Mouse (Mus musculus) forelimb bud, embryonic 11.5 days (tissue): ENCODE data around the gene Prkar1a.
A peak's percentile ranks its signal among the peaks of the same experiment; 100 is the strongest.

Experiments
- DNase-seq: peaks from one replicate; pipeline ENCODE4 v3.0.0-alpha.2; 2012; ENCODE audit warnings: low read depth, low spot score

Gene Prkar1a

GRCm38 (mm10) chr11:109649206-109649605, at the start of gene Prkar1a:
Gene Prkar1a (plus strand): TSS chr11:109649405.
- no peak for DNase-seq

GRCm38 (mm10) chr11:109607600-109607999, 41.6 kb upstream of the Prkar1a start:
- DNase-seq: no peak

GRCm38 (mm10) chr11:109608976-109609625, 40.1 kb upstream of the Prkar1a start:
- DNase-seq: no peak

- DNase-seq: no peak
These were observed 39.0 kb upstream of the Prkar1a start for GRCm38 (mm10) chr11:109610046-109610794.

GRCm38 (mm10) chr11:109610795-109611302, 38.4 kb upstream of the Prkar1a start:
- peak; percentile 60 for DNase-seq

- DNase-seq: peak; percentile 97
These were observed 37.7 kb upstream of the Prkar1a start, which contains the start of gene Wipi1 for GRCm38 (mm10) chr11:109611303-109612149. Gene Wipi1 (minus strand): TSS chr11:109611967.

GRCm38 (mm10) chr11:109612871-109613529, 36.2 kb upstream of the Prkar1a start:
- no peak for DNase-seq

GRCm38 (mm10) chr11:109615286-109615685, 33.9 kb upstream of the Prkar1a start:
- DNase-seq: no peak

GRCm38 (mm10) chr11:109616352-109616751, 32.9 kb upstream of the Prkar1a start:
- DNase-seq: no peak

- DNase-seq: no peak
These were observed 32.4 kb upstream of the Prkar1a start for GRCm38 (mm10) chr11:109616766-109617165.

GRCm38 (mm10) chr11:109619055-109619454, 30.1 kb upstream of the Prkar1a start:
- DNase-seq: peak; percentile 71

GRCm38 (mm10) chr11:109620356-109620755, 28.8 kb upstream of the Prkar1a start:
- no peak for DNase-seq

GRCm38 (mm10) chr11:109621183-109621582, 28.0 kb upstream of the Prkar1a start:
- no peak for DNase-seq

- DNase-seq: no peak
These were observed 26.6 kb upstream of the Prkar1a start for GRCm38 (mm10) chr11:109622518-109623037.

GRCm38 (mm10) chr11:109623238-109623637, 26.0 kb upstream of the Prkar1a start:
- no peak for DNase-seq

- DNase-seq: no peak
These were observed 21.6 kb upstream of the Prkar1a start for GRCm38 (mm10) chr11:109627648-109628047.

- no peak for DNase-seq
These were observed 21.1 kb upstream of the Prkar1a start for GRCm38 (mm10) chr11:109628099-109628498.

GRCm38 (mm10) chr11:109629021-109629521, 20.1 kb upstream of the Prkar1a start:
- DNase-seq: no peak

GRCm38 (mm10) chr11:109634928-109635327, 14.3 kb upstream of the Prkar1a start:
- DNase-seq: no peak

- DNase-seq: no peak
These were observed 13.3 kb upstream of the Prkar1a start for GRCm38 (mm10) chr11:109635871-109636395.
